Mouse (Mus musculus): Measurements from ENCODE around the gene Arrb1. TPM values are rescaled to one million over a fixed set of nuclear protein-coding genes. Genes with fewer than 3 reads are reported as not detected.
A peak's percentile ranks its signal among the peaks of the same experiment; 100 is the strongest.

Gene Arrb1
- polyA plus RNA-seq, 1 experiment: 29.6 TPM

DNA sequence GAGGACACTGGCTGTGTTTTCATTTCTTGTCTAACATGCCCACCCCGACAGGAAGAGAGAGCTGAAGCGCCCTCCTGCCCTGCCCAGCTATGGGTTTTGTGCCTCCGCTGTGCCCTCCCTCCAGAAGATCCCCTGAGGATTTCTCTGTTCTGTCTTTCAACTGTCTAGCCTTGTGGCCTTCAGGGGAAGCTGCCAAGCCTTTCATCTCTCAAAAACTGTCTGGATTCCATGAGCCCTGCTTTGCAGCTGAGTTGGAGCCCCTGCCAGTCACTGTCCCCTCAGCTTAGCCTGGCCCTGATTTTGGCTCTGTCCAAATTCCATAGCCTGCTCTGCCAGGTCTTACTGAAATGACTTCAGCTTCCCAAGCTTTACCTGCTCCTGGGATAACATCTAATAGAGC lies 71.5 kb downstream of the Arrb1 start:
- TF ChIP-seq POLR2A (IDR thresholded peaks at IDR 0.05; ENCODE audit: control insufficient read depth, extremely low read depth, insufficient read depth, low read length, poor library complexity) (no peak), CTCF (IDR thresholded peaks at IDR 0.05; ENCODE audit: borderline replicate concordance, control insufficient read depth, extremely low read depth, insufficient read depth, low read length, poor library complexity) (no peak)
- Histone ChIP-seq H3K27me3 (ENCODE audit: control insufficient read depth, insufficient read depth, low read length) (no peaks in the 10 kb centered on the region), H3K4me3 (ENCODE audit: control insufficient read depth, insufficient read depth, low read length) (no peak overlapping the region), H3K27ac (ENCODE audit: control insufficient read depth, insufficient read depth, low read length) (no peak overlapping the region), H3K4me1 (replicated peaks; ENCODE audit: control insufficient read depth, insufficient read depth, low read length) (peaks cover 27% of the 10 kb centered on the region), H3K36me3 (ENCODE audit: control insufficient read depth, insufficient read depth, low read length) (no peaks in the 10 kb centered on the region)
- no peak for DNase-seq
- WGBS: 39% methylated on average over 3 of the region's 3 CpGs

DNA sequence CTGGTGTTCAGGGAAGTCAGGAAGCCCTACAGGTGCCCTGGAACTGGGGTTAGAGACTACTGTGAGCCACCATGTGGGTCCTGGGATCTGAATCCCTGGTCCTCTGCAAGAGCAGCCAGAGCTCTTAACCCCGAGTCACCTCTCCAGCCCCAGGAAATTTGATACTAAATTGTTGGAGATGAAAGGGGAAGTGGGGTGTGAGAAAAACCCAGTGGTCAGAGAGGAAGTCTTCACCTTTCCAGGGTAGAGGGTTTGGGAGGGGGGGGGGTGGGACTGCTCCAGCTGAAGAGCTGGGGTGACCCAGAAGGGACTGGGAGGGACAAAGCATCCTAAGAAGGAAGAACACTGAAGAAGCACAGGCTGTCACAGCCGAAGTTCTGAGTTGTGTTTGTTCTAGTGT lies 72.4 kb downstream of the Arrb1 start:
- Histone ChIP-seq H3K4me1 (replicated peaks; ENCODE audit: control insufficient read depth, insufficient read depth, low read length) (peaks cover 27% of the 10 kb centered on the region), H3K27ac (ENCODE audit: control insufficient read depth, insufficient read depth, low read length) (no peak overlapping the region), H3K4me3 (ENCODE audit: control insufficient read depth, insufficient read depth, low read length) (no peak overlapping the region), H3K27me3 (ENCODE audit: control insufficient read depth, insufficient read depth, low read length) (no peaks in the 10 kb centered on the region), H3K36me3 (ENCODE audit: control insufficient read depth, insufficient read depth, low read length) (no peaks in the 10 kb centered on the region)
- TF ChIP-seq CTCF (IDR thresholded peaks at IDR 0.05; ENCODE audit: borderline replicate concordance, control insufficient read depth, extremely low read depth, insufficient read depth, low read length, poor library complexity): no peak
- no peak for TF ChIP-seq POLR2A (IDR thresholded peaks at IDR 0.05; ENCODE audit: control insufficient read depth, extremely low read depth, insufficient read depth, low read length, poor library complexity)
- no peak for DNase-seq
- 29% methylated on average over 2 of the region's 2 CpGs for WGBS

- Histone ChIP-seq H3K36me3 (ENCODE audit: control insufficient read depth, insufficient read depth, low read length) (no peaks in the 10 kb centered on the region), H3K27me3 (ENCODE audit: control insufficient read depth, insufficient read depth, low read length) (no peaks in the 10 kb centered on the region), H3K4me3 (ENCODE audit: control insufficient read depth, insufficient read depth, low read length) (no peak overlapping the region), H3K4me1 (replicated peaks; ENCODE audit: control insufficient read depth, insufficient read depth, low read length) (peaks cover 5% of the 10 kb centered on the region; the same call in 1 of the 2 replicates), H3K27ac (ENCODE audit: control insufficient read depth, insufficient read depth, low read length) (no peak overlapping the region)
- DNase-seq: no peak
- TF ChIP-seq CTCF (IDR thresholded peaks at IDR 0.05; ENCODE audit: borderline replicate concordance, control insufficient read depth, extremely low read depth, insufficient read depth, low read length, poor library complexity): no peak
- TF ChIP-seq POLR2A (IDR thresholded peaks at IDR 0.05; ENCODE audit: control insufficient read depth, extremely low read depth, insufficient read depth, low read length, poor library complexity): no peak
- 69% methylated on average over 2 of the region's 2 CpGs for WGBS
Observed at GRCm38 (mm10) chr7:99618264-99618663, 83.0 kb downstream of the Arrb1 start.

DNA sequence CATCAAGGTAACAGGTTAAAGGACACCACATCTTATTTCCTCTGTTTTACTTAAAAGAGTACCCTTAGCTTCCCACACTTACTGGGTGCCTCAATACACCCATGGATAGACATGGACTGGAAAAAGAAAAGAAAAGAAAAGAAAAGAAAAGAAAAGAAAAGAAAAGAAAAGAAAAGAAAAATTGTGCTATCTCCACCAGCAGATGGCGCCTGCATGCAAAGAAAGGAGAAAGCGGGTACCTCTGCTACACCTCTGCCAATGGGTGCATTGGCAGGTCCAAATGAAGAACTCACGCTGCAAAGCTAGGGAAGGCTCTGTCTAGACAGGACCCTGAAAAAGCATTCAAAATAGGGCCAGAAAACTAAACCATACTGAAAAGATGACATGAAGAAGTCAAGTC lies 83.6 kb downstream of the Arrb1 start:
- DNase-seq: peak; percentile 48
- Histone ChIP-seq H3K27ac (ENCODE audit: control insufficient read depth, insufficient read depth, low read length) (no peak overlapping the region), H3K27me3 (ENCODE audit: control insufficient read depth, insufficient read depth, low read length) (no peaks in the 10 kb centered on the region), H3K4me1 (replicated peaks; ENCODE audit: control insufficient read depth, insufficient read depth, low read length) (peaks cover 5% of the 10 kb centered on the region; the same call in 1 of the 2 replicates), H3K4me3 (ENCODE audit: control insufficient read depth, insufficient read depth, low read length) (no peak overlapping the region), H3K36me3 (ENCODE audit: control insufficient read depth, insufficient read depth, low read length) (no peaks in the 10 kb centered on the region)
- TF ChIP-seq CTCF (IDR thresholded peaks at IDR 0.05; ENCODE audit: borderline replicate concordance, control insufficient read depth, extremely low read depth, insufficient read depth, low read length, poor library complexity) (no peak), POLR2A (IDR thresholded peaks at IDR 0.05; ENCODE audit: control insufficient read depth, extremely low read depth, insufficient read depth, low read length, poor library complexity) (no peak)
- WGBS: 2% methylated on average over 3 of the region's 3 CpGs

DNA sequence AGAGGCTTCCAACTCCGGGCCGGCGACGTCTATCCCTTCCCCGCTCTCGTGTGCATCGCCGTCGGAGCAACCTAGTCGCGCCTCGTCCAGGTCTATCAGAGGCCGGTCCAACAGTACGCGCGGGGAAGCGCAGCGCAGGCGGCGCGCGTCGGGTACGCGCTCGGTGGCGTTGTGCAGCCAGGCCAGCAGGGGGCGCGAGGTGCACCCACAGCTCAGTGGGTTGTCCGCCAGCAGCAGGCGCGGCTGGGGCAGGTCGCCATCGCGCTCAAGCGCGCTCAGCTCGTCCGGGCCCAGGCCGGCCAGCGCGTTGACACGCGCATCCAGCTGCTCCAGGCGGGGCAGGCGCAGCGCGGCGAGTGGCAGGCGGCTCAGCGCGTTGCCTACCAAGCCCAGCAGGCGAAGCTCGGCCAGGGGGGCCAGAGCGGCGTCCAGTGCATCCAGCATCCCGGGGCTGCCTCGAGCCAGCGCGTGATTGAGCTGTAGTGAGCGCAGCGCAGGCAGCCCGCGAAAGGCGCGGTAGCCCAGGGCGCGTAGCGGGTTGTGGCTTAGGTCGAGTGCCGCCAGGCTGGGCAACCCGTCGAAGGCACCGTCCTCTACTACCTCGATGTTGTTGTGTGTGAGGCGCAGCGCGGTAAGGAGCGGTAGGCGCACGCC lies 90.6 kb downstream of the Arrb1 start:
- peak overlapping the region; percentile 35 for H3K4me3 ChIP-seq (ENCODE audit: control insufficient read depth, insufficient read depth, low read length)
- H3K27me3 ChIP-seq (ENCODE audit: control insufficient read depth, insufficient read depth, low read length): peaks cover 14% of the 10 kb centered on the region; the same call in 1 of the 2 replicates

GRCm38 (mm10) chr7:99626376-99627270 lies 91.4 kb downstream of the Arrb1 start, which contains the start of gene Tpbgl:
Gene Tpbgl, minus strand, starts transcription at chr7:99627103.
- Histone ChIP-seq H3K36me3 (ENCODE audit: control insufficient read depth, insufficient read depth, low read length) (no peaks in the 10 kb centered on the region), H3K4me3 (ENCODE audit: control insufficient read depth, insufficient read depth, low read length) (peak within 1 kb of the TSS; percentile 35), H3K27me3 (ENCODE audit: control insufficient read depth, insufficient read depth, low read length) (peaks cover 14% of the 10 kb centered on the region; the same call in 1 of the 2 replicates), H3K27ac (ENCODE audit: control insufficient read depth, insufficient read depth, low read length) (no peak within 1 kb of the TSS), H3K4me1 (replicated peaks; ENCODE audit: control insufficient read depth, insufficient read depth, low read length) (peaks cover 16% of the 10 kb centered on the region)
- peak; percentile 59 for DNase-seq
- TF ChIP-seq CTCF (IDR thresholded peaks at IDR 0.05; ENCODE audit: borderline replicate concordance, control insufficient read depth, extremely low read depth, insufficient read depth, low read length, poor library complexity) (no peak), POLR2A (IDR thresholded peaks at IDR 0.05; ENCODE audit: control insufficient read depth, extremely low read depth, insufficient read depth, low read length, poor library complexity) (no peak)
- WGBS: 1% methylated on average over 83 of the region's 83 CpGs

More for the DNA sequence above, 90.6 kb downstream of the Arrb1 start:
- Histone ChIP-seq H3K4me1 (replicated peaks; ENCODE audit: control insufficient read depth, insufficient read depth, low read length) (peaks cover 20% of the 10 kb centered on the region), H3K36me3 (ENCODE audit: control insufficient read depth, insufficient read depth, low read length) (no peaks in the 10 kb centered on the region), H3K27ac (ENCODE audit: control insufficient read depth, insufficient read depth, low read length) (no peak overlapping the region)
- WGBS: 1% methylated on average over 79 of the region's 81 CpGs
- TF ChIP-seq CTCF (IDR thresholded peaks at IDR 0.05; ENCODE audit: borderline replicate concordance, control insufficient read depth, extremely low read depth, insufficient read depth, low read length, poor library complexity) (peak; percentile 98), POLR2A (IDR thresholded peaks at IDR 0.05; ENCODE audit: control insufficient read depth, extremely low read depth, insufficient read depth, low read length, poor library complexity) (no peak)
- DNase-seq: peak; percentile 82
